Mouse (Mus musculus) forebrain, postnatal 0 days (tissue): ENCODE data around the gene Brsk2. TPM values are rescaled to one million over a fixed set of nuclear protein-coding genes. Genes with fewer than 3 reads are reported as not detected.
A peak's percentile ranks its signal among the peaks of the same experiment; 100 is the strongest.

Experiments
- ATAC-seq: fragments of 200-750 bp; cut with Nextera tagmentation; 2 replicates; pipeline ENCODE4 v1.8.0; 2017; ENCODE audit warnings: mild to moderate bottlenecking, moderate library complexity
- DNase-seq: peaks from one replicate; pipeline ENCODE4 v3.0.0-alpha.2; 2015
- H3K27ac ChIP-seq: fragments of 300-500 bp; sonication (generic); 2 replicates; pipeline ENCODE4 v1.5.1; 2014; ENCODE audit warnings: low read depth, mild to moderate bottlenecking, antibody characterized with exemption, low read length, moderate library complexity, mixed read lengths
- H3K27me3 ChIP-seq: fragments of 300-500 bp; sonication (generic); 2 replicates; pipeline ENCODE4 v1.6.1; 2014; ENCODE audit warnings: mild to moderate bottlenecking, low read length, mixed read lengths; ENCODE audit not compliant: insufficient read depth
- H3K36me3 ChIP-seq: fragments of 300-500 bp; sonication (generic); 2 replicates; pipeline ENCODE4 v1.6.1; 2014; ENCODE audit warnings: mild to moderate bottlenecking, moderate library complexity; ENCODE audit not compliant: insufficient read depth
- H3K4me1 ChIP-seq: fragments of 300-500 bp; sonication (generic); 2 replicates; pipeline ENCODE4 v1.6.1; 2014; ENCODE audit warnings: antibody characterized with exemption; ENCODE audit not compliant: insufficient read depth
- H3K4me2 ChIP-seq: fragments of 300-500 bp; sonication (generic); 2 replicates; pipeline ENCODE4 v1.6.1; 2014; ENCODE audit warnings: low read depth, mild to moderate bottlenecking, moderate library complexity
- H3K4me3 ChIP-seq: fragments of 300-500 bp; sonication (generic); 2 replicates; pipeline ENCODE4 v1.5.1; 2014; ENCODE audit warnings: low read depth, low read length, mixed read lengths
- H3K9ac ChIP-seq: fragments of 300-500 bp; sonication (generic); 2 replicates; pipeline ENCODE4 v1.6.1; 2014; ENCODE audit warnings: mild to moderate bottlenecking
- H3K9me3 ChIP-seq: fragments of 300-500 bp; sonication (generic); 2 replicates; pipeline ENCODE4 v1.6.1; 2016; ENCODE audit warnings: low read length
- CTCF ChIP-seq: sonication (generic); IDR thresholded peaks from 2 replicates; pipeline ENCODE4 v1.5.1; 2016; ENCODE audit warnings: antibody characterized with exemption, control low read depth, low read depth
- WGBS: fragments of 180-500 bp; shearing (Covaris S2); extraction: QIAGEN DNeasy Blood & Tissue Kit; methylation state at CpG from one replicate; pipeline ENCODE4 v1.1.7; 2014; 5-methylcytosine and 5-hydroxymethylcytosine counted together
- polyA plus RNA-seq: library from polyadenylated mRNA; unstranded; fragments of >200 nt; fragmentation: Nextera tagmentation; extraction: Ambion mirVana; gene quantifications from 2 replicates; pipeline ENCODE4 v1.2.1, GENCODE M21; 2015
- total RNA-seq: library from RNA; depleted of rRNA; stranded (reverse); fragments of >200 nt; gene quantifications from 2 replicates; pipeline ENCODE4 v1.2.3, GENCODE M21; 2014

Brsk2 gene
- total and polyA plus RNA-seq, 2 experiments from 2014 or later: 18.3 to 132 TPM

DNA sequence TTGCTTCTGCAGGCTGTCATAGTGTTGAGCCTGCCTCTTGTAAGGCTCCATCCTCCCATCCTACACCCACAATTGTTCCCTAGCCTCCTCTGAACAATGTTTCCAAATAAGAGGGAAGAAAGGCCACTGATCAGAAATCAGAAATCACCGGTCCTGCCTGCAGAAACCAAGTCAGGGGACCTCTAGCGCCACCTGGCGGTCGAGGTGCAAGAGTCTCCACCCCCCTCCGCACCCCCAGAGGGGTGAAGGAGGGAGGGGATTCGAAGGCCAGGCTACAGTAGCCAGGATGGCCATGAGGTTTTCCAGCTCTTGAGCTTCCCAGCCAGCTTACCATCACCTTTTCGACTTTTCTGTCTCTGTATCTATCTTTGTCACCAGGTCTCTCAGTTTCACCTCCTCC lies 24.6 kb upstream of the Brsk2 start:
- Histone ChIP-seq H3K27ac (no peak overlapping the region), H3K9me3 (no peaks in the 10 kb centered on the region), H3K4me3 (no peak overlapping the region), H3K4me2 (no peak overlapping the region), H3K27me3 (no peaks in the 10 kb centered on the region), H3K36me3 (no peaks in the 10 kb centered on the region), H3K9ac (no peak overlapping the region), H3K4me1 (no peaks in the 10 kb centered on the region)
- ATAC-seq: peak; percentile 62; the same call in 1 of the 2 replicates
- 9% methylated on average over 7 of the region's 7 CpGs for WGBS
- peak; percentile 92 for TF ChIP-seq CTCF
- peak; percentile 81 for DNase-seq

DNA sequence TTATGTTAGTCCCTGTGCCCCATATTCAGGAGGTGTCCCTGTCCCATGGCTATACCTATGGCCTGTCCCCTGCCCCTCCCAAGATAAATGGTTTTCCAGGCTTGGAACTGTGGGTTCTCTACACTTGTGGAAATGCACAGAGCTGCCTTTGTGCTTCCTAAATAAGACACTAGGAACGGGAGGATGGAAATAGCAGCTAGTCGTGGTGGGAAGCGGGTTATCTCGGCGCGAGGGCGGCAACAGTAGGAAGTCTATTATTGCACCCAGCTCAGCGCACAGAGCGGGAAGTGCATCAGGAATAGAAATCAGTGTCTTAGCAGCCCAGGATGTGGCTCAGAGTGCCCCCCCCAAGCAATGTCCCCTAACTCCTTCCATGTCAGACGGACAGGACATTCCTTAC lies 20.9 kb upstream of the Brsk2 start:
- ATAC-seq (no peak), DNase-seq (no peak)
- Histone ChIP-seq H3K4me2 (no peak overlapping the region), H3K4me1 (no peaks in the 10 kb centered on the region), H3K9me3 (no peaks in the 10 kb centered on the region), H3K27ac (no peak overlapping the region), H3K9ac (no peak overlapping the region), H3K27me3 (no peaks in the 10 kb centered on the region), H3K36me3 (no peaks in the 10 kb centered on the region), H3K4me3 (no peak overlapping the region)
- WGBS: 67% methylated on average over 10 of the region's 10 CpGs
- TF ChIP-seq CTCF: no peak

DNA sequence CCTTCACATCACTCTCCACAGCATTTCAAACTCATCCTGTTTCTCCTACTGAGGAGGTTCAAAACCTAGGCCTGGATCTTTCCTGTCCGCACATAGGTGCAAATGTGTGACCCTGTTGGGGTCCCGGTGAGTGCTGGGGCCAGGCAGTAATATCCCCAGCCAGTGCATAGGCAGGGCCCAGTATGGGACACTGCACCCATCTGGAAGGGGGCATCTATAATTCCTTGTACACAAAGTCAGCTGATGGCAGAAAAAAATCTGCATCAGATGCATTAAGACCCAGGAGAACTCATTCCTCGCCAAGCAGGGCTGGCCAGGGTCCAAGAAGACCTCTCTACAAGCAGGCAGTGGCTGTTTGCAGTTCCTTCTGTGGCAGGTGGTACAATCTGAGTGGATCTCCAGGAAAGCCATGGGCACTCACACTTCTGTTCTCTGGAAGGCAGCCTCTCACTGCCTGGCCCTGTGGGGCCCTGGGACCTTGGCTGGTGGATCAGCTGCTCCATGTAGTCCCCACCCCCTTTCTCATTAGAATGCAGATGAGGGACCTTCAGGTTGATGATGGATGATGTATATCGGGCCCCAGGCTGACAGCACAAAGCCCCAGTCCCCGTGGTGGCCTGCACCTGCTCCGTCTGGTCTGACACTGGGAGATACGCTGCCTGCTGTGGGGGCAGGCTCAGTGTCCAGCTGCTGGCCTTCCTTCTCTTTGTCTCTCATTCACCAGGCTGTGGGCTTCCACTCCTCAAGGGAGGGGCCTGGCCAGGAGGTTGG lies 15.2 kb upstream of the Brsk2 start:
- H3K9ac ChIP-seq: no peak overlapping the region

DNA sequence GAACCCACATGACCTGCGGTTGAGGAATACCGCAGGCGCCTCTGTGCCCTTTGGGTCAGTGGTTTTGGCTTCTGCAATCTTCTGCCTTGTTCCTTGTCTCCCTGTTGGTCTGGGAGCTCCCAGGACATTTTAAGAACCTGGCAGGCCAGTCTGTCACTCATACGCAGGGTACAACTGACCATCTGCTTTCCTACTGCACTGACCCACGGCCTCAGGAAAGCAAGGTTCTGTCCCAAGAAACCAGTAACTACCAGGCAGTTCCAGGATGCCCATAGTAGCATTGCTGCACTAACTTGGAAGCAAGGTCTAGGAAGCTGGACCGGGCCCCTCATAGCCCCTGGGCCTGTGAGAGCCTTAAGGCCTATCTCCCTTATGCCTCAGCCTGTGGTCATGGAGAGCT lies 14.6 kb upstream of the Brsk2 start:
- Histone ChIP-seq H3K27ac (no peak overlapping the region), H3K4me1 (no peaks in the 10 kb centered on the region), H3K9me3 (no peaks in the 10 kb centered on the region), H3K4me3 (no peak overlapping the region), H3K27me3 (no peaks in the 10 kb centered on the region), H3K36me3 (no peaks in the 10 kb centered on the region), H3K4me2 (no peak overlapping the region), H3K9ac (no peak overlapping the region)
- no peak for DNase-seq
- TF ChIP-seq CTCF: no peak
- WGBS: 86% methylated on average over 6 of the region's 6 CpGs
- no peak for ATAC-seq

More for the DNA sequence above, 15.2 kb upstream of the Brsk2 start:
- Histone ChIP-seq H3K4me3 (no peak overlapping the region), H3K4me1 (no peaks in the 10 kb centered on the region), H3K27me3 (no peaks in the 10 kb centered on the region), H3K9me3 (no peaks in the 10 kb centered on the region), H3K36me3 (no peaks in the 10 kb centered on the region), H3K27ac (no peak overlapping the region), H3K4me2 (no peak overlapping the region)
- WGBS: 38% methylated on average over 7 of the region's 7 CpGs
- no peak for DNase-seq
- TF ChIP-seq CTCF: no peak
- peak; percentile 42 for ATAC-seq

DNA sequence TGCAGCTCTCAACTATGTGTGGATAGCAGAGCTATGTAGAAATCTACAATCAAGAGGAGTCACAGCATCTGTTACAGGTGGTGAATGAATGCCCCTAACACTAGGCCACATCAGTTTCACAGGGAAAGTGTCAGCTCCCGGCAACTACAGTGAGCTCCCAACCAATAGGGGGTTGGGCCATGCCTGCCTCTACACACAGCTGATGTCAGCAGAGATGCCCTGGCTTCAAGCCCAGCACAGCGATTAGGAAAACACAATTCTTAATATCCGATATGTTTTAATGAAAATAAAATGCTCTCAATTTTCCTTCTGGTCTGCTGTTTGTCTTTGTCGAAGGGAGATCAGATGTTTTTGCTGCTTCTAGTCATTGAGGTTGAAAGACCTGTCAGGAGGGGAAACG lies 6.1 kb upstream of the Brsk2 start:
- no peak for DNase-seq
- H3K9me3 ChIP-seq: no peaks in the 10 kb centered on the region
- H3K36me3 ChIP-seq: no peaks in the 10 kb centered on the region
- H3K27me3 ChIP-seq: no peaks in the 10 kb centered on the region
- 41% methylated on average over 5 of the region's 5 CpGs for WGBS
- no peak overlapping the region for H3K4me3 ChIP-seq
- no peak overlapping the region for H3K4me2 ChIP-seq
- no peak overlapping the region for H3K27ac ChIP-seq
- peaks cover 16% of the 10 kb centered on the region for H3K4me1 ChIP-seq
- H3K9ac ChIP-seq: no peak overlapping the region
- TF ChIP-seq CTCF: no peak
- ATAC-seq: no peak

DNA sequence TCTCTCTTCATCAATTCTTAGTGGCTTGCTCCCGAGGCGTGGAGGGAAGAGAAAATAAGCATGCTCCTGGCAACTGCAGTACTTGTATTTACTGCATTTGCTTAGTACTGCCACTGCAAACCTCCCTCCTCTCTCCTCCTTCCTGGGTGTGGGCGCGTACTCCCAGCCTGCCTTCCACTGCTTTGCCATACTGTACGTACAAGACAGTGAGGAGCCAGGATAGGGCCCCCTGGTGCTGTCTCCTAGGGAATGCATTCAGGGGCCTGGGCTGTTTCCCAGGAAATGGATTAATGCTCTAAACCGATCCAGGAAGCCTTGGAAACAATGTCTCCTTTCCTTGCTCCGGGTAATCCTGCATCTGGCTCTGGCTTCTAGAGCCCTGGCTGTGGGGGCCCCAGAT lies 3.6 kb upstream of the Brsk2 start:
- ATAC-seq: peak; percentile 55
- H3K4me3 ChIP-seq: peak overlapping the region; percentile 2; the same call in 1 of the 2 replicates
- H3K4me2 ChIP-seq: peak overlapping the region; percentile 14
- no peak overlapping the region for H3K9ac ChIP-seq
- H3K9me3 ChIP-seq: no peaks in the 10 kb centered on the region
- no peaks in the 10 kb centered on the region for H3K27me3 ChIP-seq
- WGBS: 3% methylated on average over 7 of the region's 7 CpGs
- peak; percentile 84 for DNase-seq
- TF ChIP-seq CTCF: peak; percentile 59
- peaks cover 20% of the 10 kb centered on the region for H3K4me1 ChIP-seq
- H3K27ac ChIP-seq: peak overlapping the region; percentile 57
- no peaks in the 10 kb centered on the region for H3K36me3 ChIP-seq

DNA sequence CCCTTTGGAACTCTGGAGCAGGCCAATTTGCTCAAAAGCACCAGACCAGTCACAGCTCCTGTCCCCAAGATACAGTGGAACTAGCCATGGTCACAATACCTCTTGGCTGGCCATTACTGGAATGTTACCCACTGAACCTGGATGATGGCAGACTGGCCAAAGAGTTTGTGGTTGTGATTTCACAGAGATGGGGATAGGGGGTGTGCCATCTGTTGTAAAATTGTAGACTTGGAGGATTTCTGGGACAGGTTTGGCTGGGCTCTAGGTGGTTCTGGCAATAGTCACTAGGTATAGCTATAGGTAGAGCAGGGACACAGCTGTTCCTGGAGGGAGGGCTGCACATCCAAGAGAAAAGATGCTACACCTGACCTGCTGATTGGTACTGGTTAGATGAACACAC lies 2.0 kb upstream of the Brsk2 start:
- H3K27me3 ChIP-seq: no peaks in the 10 kb centered on the region
- no peaks in the 10 kb centered on the region for H3K9me3 ChIP-seq
- TF ChIP-seq CTCF: no peak
- H3K9ac ChIP-seq: no peak overlapping the region
- no peak overlapping the region for H3K4me3 ChIP-seq
- no peak overlapping the region for H3K27ac ChIP-seq
- H3K4me2 ChIP-seq: no peak overlapping the region
- peaks cover 29% of the 10 kb centered on the region for H3K4me1 ChIP-seq
- ATAC-seq (no peak), DNase-seq (no peak)
- no peaks in the 10 kb centered on the region for H3K36me3 ChIP-seq
